Mouse (Mus musculus): ENCODE data around the gene Imp3. TPM values are rescaled to one million over a fixed set of nuclear protein-coding genes. Genes with fewer than 3 reads are reported as not detected.
"Not testable (repeated sequence)": the region's sequence is repeated elsewhere in the genome, so short reads cannot be mapped to it uniquely, and the experiment has no call there.

Imp3 gene
- polyA plus RNA-seq, 1 experiment from 2014 or later = 87.6 TPM

GRCm38 (mm10) chr9:56947481-56947880, 10.2 kb downstream of the Imp3 start:
- H3K36me3 ChIP-seq; H3K9ac ChIP-seq; H3K4me3 ChIP-seq; ATAC-seq (ENCODE audit: low FRiP score, low read depth); H3K27me3 ChIP-seq; H3K4me2 ChIP-seq (replicated peaks); H3K27ac ChIP-seq; H3K9me3 ChIP-seq: not testable (repeated sequence)
- 32% methylated on average over 3 of the region's 3 CpGs for WGBS
- peaks cover 11% of the 10 kb centered on the region for H3K4me1 ChIP-seq

DNA sequence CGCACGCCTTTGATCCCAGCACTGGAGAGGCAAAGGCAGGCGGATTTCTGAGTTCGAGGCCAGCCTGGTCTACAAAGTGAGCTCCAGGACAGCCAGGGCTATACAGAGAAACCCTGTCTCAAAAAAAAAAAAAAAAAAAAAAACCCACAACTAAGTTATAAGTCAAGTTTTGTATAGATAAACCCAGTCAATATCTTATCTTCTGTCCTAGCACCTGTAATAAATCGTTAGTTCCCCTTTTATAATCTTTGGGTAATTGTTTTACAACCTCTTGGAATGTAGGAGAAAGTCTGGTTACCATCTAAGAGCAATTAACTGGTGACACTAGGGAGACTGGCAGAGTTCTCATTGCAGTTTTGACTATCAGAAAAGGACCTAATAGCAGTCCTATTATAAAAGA, 11.4 kb downstream of the Imp3 start:
- H3K36me3 ChIP-seq; H3K4me2 ChIP-seq (replicated peaks); H3K4me3 ChIP-seq; H3K27ac ChIP-seq; H3K27me3 ChIP-seq; H3K9ac ChIP-seq; ATAC-seq (ENCODE audit: low FRiP score, low read depth); H3K9me3 ChIP-seq: not testable (repeated sequence)
- H3K4me1 ChIP-seq = peaks cover 11% of the 10 kb centered on the region
- 36% methylated on average over 5 of the region's 5 CpGs for WGBS

DNA sequence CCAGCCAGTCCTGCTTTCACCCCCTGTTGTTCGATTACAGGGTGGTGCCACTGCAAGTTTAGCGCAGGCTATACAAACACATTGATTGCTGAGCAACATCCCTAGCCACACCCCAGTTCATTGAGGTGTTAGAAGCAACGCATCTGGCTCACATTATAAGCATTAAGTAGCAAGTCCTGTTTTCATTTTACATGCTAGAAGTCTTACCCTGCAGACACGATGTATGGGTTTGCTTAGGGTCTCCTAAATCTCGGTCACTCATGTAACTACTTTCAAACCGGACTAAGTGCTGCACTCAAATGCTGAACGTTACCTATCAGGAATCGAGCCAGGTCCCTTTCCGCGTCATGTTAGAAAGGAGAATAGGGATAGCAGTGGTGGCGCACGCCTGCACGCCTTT, 12.5 kb downstream of the Imp3 start:
- peak overlapping the region; percentile 62 for H3K9ac ChIP-seq
- 11% methylated on average over 13 of the region's 13 CpGs for WGBS
- H3K27ac ChIP-seq = peak overlapping the region; percentile 6; the same call in 1 of the 2 replicates

DNA sequence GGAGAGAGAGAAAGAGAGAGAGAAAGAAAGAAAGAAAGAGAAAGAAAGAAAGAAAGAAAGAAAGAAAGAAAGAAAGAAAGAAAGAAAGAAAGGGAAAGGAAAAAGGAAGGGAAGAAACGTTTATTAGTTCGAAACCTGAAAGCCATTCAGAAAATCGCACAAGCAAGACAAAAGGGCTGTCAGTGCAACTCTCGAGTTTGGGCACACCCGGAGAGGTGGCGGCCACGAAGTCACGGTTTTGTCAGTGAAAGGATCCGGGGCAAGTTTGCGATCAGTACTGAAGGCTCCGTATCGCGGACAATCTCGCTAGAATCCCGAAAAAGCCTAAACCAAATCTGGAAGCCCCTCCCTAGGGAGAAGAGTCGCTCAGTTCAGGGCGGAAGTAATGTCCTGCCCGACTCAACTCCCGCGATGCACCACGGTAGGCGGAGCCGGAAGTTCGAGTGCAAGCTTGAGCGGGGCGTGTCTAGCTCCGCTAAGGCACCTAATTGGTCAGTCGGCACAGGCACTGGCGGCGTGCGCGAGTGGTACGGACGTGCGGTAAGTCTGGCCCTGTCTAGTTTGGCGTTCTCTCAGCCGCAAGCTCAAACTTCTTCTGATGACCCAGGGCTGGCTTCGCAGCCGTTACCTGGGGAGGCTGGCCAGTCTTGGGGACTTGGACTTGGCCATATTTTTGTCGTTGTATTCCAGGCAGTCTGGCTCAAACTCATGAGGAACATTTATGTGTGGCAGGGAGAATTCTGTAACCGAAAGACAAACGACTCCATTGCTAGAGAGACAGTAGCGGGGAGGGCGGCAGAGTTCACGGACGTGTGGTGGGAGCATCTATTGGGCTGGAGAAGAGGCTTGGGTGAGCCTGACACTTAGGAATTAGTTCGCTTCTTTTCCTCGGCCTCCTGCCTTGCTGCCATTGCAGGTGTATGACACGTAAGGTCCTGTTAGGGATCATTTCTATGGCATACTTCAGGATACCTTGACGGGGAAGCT, 13.4 kb downstream of the Imp3 start, which contains the start of gene Snupn:
Snupn (plus strand) TSS at position 465 of the 987 bp plus-strand sequence.
- under 1% methylated on average over 50 of the region's 50 CpGs for WGBS
- H3K27ac ChIP-seq = peak within 1 kb of the TSS; percentile 88
- peaks cover 11% of the 10 kb centered on the region for H3K4me1 ChIP-seq
- peak within 1 kb of the TSS; percentile 76 for H3K9ac ChIP-seq
- no peaks in the 10 kb centered on the region for H3K9me3 ChIP-seq
- ATAC-seq (ENCODE audit: low FRiP score, low read depth) = peak; percentile 100
- H3K36me3 ChIP-seq = peaks cover 1% of the 10 kb centered on the region; the same call in 1 of the 2 replicates
- H3K27me3 ChIP-seq = no peaks in the 10 kb centered on the region
- H3K4me3 ChIP-seq = peak within 1 kb of the TSS; percentile 59
- H3K4me2 ChIP-seq (replicated peaks) = peak within 1 kb of the TSS; percentile 86

More for the DNA sequence above, 12.5 kb downstream of the Imp3 start:
- peaks cover 11% of the 10 kb centered on the region for H3K4me1 ChIP-seq
- H3K27me3 ChIP-seq = no peaks in the 10 kb centered on the region
- ATAC-seq (ENCODE audit: low FRiP score, low read depth) = no peak
- H3K9me3 ChIP-seq = no peaks in the 10 kb centered on the region
- no peaks in the 10 kb centered on the region for H3K36me3 ChIP-seq
- H3K4me3 ChIP-seq = peak overlapping the region; percentile 59
- peak overlapping the region; percentile 86 for H3K4me2 ChIP-seq (replicated peaks)

- H3K27ac ChIP-seq = no peak overlapping the region
- no peaks in the 10 kb centered on the region for H3K27me3 ChIP-seq
- H3K9me3 ChIP-seq = no peaks in the 10 kb centered on the region
- H3K4me3 ChIP-seq = no peak overlapping the region
- H3K9ac ChIP-seq = no peak overlapping the region
- H3K4me1 ChIP-seq = peaks cover 14% of the 10 kb centered on the region
- WGBS = 97% methylated on average over 1 of the region's 1 CpGs
- no peak for ATAC-seq (ENCODE audit: low FRiP score, low read depth)
- H3K36me3 ChIP-seq = peaks cover 17% of the 10 kb centered on the region; the same call in 1 of the 2 replicates
- no peak overlapping the region for H3K4me2 ChIP-seq (replicated peaks)
These were observed 16.3 kb downstream of the Imp3 start for GRCm38 (mm10) chr9:56953562-56953961.

- WGBS = 51% methylated on average over 7 of the region's 7 CpGs
- Histone ChIP-seq H3K4me2 (replicated peaks) (no peak overlapping the region), H3K4me3 (no peak overlapping the region), H3K27ac (no peak overlapping the region), H3K4me1 (0 out of 2 replicates have a peak, but pooled peaks cover 2% of the 10 kb centered on the region), H3K36me3 (peaks cover 29% of the 10 kb centered on the region), H3K27me3 (no peaks in the 10 kb centered on the region), H3K9ac (no peak overlapping the region), H3K9me3 (0 out of 2 replicates have a peak, but pooled peaks cover 3% of the 10 kb centered on the region)
- ATAC-seq (ENCODE audit: low FRiP score, low read depth) = no peak
These were observed 19.8 kb downstream of the Imp3 start for GRCm38 (mm10) chr9:56956966-56957675.

GRCm38 (mm10) chr9:56958689-56959088, 21.4 kb downstream of the Imp3 start:
- ATAC-seq (ENCODE audit: low FRiP score, low read depth) = no peak
- H3K4me1 ChIP-seq = 0 out of 2 replicates have a peak, but pooled peaks cover 2% of the 10 kb centered on the region
- peaks cover 38% of the 10 kb centered on the region for H3K36me3 ChIP-seq
- H3K4me3 ChIP-seq = no peak overlapping the region
- no peak overlapping the region for H3K27ac ChIP-seq
- 92% methylated on average over 2 of the region's 2 CpGs for WGBS
- H3K4me2 ChIP-seq (replicated peaks) = no peak overlapping the region
- H3K9ac ChIP-seq = no peak overlapping the region
- no peaks in the 10 kb centered on the region for H3K27me3 ChIP-seq
- H3K9me3 ChIP-seq = 0 out of 2 replicates have a peak, but pooled peaks cover 3% of the 10 kb centered on the region

- H3K4me3 ChIP-seq = no peak overlapping the region
- no peak for ATAC-seq (ENCODE audit: low FRiP score, low read depth)
- H3K27ac ChIP-seq = no peak overlapping the region
- 0 out of 2 replicates have a peak, but pooled peaks cover 2% of the 10 kb centered on the region for H3K4me1 ChIP-seq
- H3K27me3 ChIP-seq = no peaks in the 10 kb centered on the region
- no peak overlapping the region for H3K9ac ChIP-seq
- no peak overlapping the region for H3K4me2 ChIP-seq (replicated peaks)
- 97% methylated on average over 3 of the region's 3 CpGs for WGBS
- peaks cover 47% of the 10 kb centered on the region for H3K36me3 ChIP-seq
- 0 out of 2 replicates have a peak, but pooled peaks cover 3% of the 10 kb centered on the region for H3K9me3 ChIP-seq
These were observed 24.3 kb downstream of the Imp3 start for GRCm38 (mm10) chr9:56961591-56961990.

DNA sequence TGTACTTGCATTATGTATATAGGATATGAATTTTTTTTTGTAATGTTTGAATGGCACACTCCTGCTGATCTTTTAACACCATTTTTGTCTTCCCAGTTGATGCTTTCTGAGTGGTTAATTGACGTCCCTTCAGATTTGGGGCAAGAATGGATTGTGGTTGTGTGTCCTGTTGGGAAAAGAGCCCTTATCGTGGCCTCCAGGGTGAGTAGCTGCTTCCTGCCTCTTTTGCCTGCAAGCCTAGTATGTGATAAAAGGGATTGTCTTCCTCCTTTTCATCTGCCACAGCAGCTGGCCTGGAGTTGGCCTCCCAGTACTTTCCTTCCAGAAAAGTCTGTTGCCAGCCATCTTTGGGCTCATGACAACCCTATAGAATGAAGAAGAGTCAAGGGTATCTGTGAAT, 32.9 kb downstream of the Imp3 start:
- no peaks in the 10 kb centered on the region for H3K27me3 ChIP-seq
- H3K9ac ChIP-seq = no peak overlapping the region
- H3K4me3 ChIP-seq = no peak overlapping the region
- ATAC-seq (ENCODE audit: low FRiP score, low read depth) = no peak
- no peaks in the 10 kb centered on the region for H3K4me1 ChIP-seq
- whole genome bisulfite sequencing = 75% methylated on average over 2 of the region's 2 CpGs
- no peak overlapping the region for H3K4me2 ChIP-seq (replicated peaks)
- no peak overlapping the region for H3K27ac ChIP-seq
- no peaks in the 10 kb centered on the region for H3K9me3 ChIP-seq
- peaks cover 55% of the 10 kb centered on the region for H3K36me3 ChIP-seq

DNA sequence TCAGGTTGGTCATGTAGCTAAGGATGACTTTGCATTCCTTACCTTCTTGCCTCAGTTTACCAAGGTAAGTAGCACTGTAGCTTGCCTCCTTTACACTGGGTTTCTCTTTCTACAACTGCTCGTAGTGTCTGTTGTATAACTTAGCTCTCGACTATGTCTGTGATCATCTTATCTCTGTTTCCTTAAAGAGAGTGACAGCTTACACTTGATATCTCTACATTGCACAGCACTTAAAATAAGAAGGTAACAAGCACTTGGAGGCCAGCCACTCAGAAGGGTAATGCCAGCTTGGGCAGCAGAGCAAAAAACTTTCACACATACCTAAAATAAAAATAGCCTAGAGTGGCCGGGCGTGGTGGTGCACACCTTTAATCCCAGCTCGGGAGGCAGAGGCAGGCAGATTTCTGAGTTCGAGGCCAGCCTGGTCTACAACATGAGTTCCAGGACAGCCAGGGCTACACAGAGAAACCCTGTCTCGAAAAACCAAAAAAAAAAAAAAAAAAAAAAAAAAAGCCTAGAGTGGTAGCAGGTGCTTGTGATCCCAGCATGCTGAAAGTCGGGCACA, 36.8 kb downstream of the Imp3 start:
- peaks cover 32% of the 10 kb centered on the region for H3K36me3 ChIP-seq
- no peaks in the 10 kb centered on the region for H3K4me1 ChIP-seq
- H3K27me3 ChIP-seq = no peaks in the 10 kb centered on the region
- H3K4me3 ChIP-seq = no peak overlapping the region
- H3K9ac ChIP-seq = no peak overlapping the region
- ATAC-seq (ENCODE audit: low FRiP score, low read depth) = no peak
- no peak overlapping the region for H3K4me2 ChIP-seq (replicated peaks)
- H3K9me3 ChIP-seq = no peaks in the 10 kb centered on the region
- WGBS = 85% methylated on average over 8 of the region's 8 CpGs
- no peak overlapping the region for H3K27ac ChIP-seq

DNA sequence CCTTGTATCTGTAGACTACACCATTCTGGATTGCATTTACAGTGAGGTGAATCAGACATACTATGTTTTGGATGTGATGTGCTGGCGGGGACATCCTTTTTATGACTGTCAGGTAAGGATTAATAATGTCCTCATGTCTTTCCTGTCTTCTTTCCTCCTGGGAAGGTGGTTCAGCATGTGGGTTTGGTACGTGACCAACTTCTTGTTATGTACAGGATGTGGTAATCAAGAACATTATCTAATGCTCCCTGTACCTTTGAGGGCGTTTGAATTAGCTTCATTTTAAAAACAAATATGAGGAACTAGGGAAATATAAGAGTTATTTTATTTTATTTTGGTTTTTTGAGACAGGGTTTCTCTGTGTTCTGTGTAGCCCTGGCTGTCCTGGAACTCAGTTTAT, 37.9 kb downstream of the Imp3 start:
- ATAC-seq (ENCODE audit: low FRiP score, low read depth) = no peak
- no peaks in the 10 kb centered on the region for H3K27me3 ChIP-seq
- H3K4me1 ChIP-seq = no peaks in the 10 kb centered on the region
- no peak overlapping the region for H3K27ac ChIP-seq
- no peak overlapping the region for H3K9ac ChIP-seq
- H3K9me3 ChIP-seq = no peaks in the 10 kb centered on the region
- H3K4me2 ChIP-seq (replicated peaks) = no peak overlapping the region
- H3K36me3 ChIP-seq = peaks cover 37% of the 10 kb centered on the region
- H3K4me3 ChIP-seq = no peak overlapping the region
- WGBS = 81% methylated on average over 3 of the region's 3 CpGs

DNA sequence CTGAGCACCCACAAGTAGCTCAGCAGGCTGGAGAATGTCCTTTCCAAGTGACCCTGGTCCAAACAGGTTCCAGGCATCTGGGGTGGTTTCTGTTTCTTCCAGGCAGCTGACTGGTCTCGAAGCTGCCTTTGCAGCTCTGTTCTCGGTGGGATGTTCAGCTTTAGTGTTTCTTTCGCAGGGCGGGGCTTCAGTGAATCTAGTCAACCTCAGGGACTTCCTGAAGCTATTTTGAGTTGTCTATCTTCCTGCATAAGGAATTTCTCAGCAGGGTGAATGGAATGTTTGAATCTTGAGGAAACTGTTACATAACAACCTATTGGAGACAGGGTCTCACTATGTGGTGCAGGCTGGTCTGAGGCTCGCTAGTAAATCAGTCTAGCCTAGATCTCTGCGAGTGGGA, 42.9 kb downstream of the Imp3 start:
- Histone ChIP-seq H3K27me3 (no peaks in the 10 kb centered on the region), H3K27ac (no peak overlapping the region), H3K4me1 (no peaks in the 10 kb centered on the region), H3K4me2 (replicated peaks) (no peak overlapping the region), H3K9ac (no peak overlapping the region), H3K9me3 (no peaks in the 10 kb centered on the region), H3K4me3 (no peak overlapping the region), H3K36me3 (peaks cover 33% of the 10 kb centered on the region)
- no peak for ATAC-seq (ENCODE audit: low FRiP score, low read depth)
- 89% methylated on average over 6 of the region's 6 CpGs for WGBS
